Mouse (Mus musculus) erythroblast, embryonic 14.5 days (primary cell): ENCODE results near the gene Galt.

ENCODE experiments used
- GATA1 ChIP-seq: IDR thresholded peaks from 2 replicates; pipeline ENCODE4 v1.6.1; 2012; ENCODE audit warnings: low read length, inconsistent platforms, mixed read lengths
- TAL1 ChIP-seq: IDR thresholded peaks from 3 replicates; pipeline ENCODE4 v1.6.1; 2012; ENCODE audit warnings: low read length, inconsistent platforms, mixed read lengths

DNA sequence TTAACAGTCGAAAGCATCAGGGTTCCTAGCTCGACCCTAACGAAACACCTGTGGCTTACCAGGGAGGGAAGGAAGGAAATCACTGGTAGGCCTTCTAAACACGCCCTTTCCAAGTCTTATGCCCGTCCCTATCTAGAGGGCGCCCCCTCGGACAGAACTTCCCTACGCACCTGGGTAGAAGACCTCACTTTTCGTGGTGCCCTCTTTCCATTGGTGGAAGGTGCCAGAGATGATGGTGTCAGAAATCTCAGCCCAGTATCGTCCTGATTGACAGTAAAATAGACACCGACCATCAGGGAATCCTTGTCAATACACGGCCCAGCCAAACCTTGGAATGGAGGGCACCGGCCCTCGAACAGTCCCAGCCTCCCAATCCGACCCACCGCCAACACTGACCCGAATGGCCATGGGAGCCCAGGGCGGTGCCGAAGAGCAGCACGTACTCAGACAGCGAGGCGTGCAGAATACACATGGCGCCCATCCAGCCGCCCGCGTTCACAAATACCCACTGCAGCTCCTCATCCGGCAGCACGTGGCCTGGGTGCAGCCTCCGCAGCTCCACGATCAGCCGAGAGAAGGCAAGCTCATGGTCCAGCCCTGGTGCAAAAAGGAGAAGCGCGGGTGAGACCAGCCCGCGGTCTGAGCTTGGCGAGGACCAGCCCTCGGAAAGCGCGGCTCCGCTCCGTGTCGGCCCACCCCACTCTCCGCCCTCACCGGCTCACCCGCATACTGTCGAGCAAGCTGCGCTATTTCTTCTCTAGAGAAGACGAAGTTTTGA, 14.5 kb upstream of the Galt start:
- TF ChIP-seq GATA1: no peak
- TF ChIP-seq TAL1: no peak
